Mouse (Mus musculus) brain, embryonic 14.5 days (tissue): ENCODE measurements around the gene Inafm1. TPM values are rescaled to one million over a fixed set of nuclear protein-coding genes. Genes with fewer than 3 reads are reported as not detected.

ENCODE experiments used
- DNase-seq: peaks from one replicate; pipeline ENCODE4 v3.0.0-alpha.2; 2011; ENCODE audit warnings: low read depth
- CTCF ChIP-seq: fragments of 200-500 bp; IDR thresholded peaks from 2 replicates; pipeline ENCODE4 v1.5.1; 2012; ENCODE audit warnings: inconsistent platforms, mild to moderate bottlenecking, moderate library complexity, borderline replicate concordance; ENCODE audit not compliant: insufficient read depth, insufficient read length; ENCODE audit errors: extremely low read depth
- POLR2A ChIP-seq: fragments of 200-500 bp; IDR thresholded peaks from 2 replicates; pipeline ENCODE4 v1.6.1; 2012; ENCODE audit warnings: mild to moderate bottlenecking, inconsistent platforms, borderline replicate concordance; ENCODE audit not compliant: poor library complexity, insufficient read depth, insufficient read length, severe bottlenecking; ENCODE audit errors: extremely low read depth
- polyA plus RNA-seq: library from polyadenylated mRNA; depleted of rRNA; stranded (reverse); fragments of >200 nt; gene quantifications from 2 replicates; pipeline ENCODE4 v1.2.3, GENCODE M21; 2012; rRNA removed

Gene Inafm1
- polyA plus RNA-seq = 50.1 and 52.9 TPM in 2 replicates

- TF ChIP-seq POLR2A = 0 out of 2 replicates have a peak, but pooled peaks have one; percentile 36
- TF ChIP-seq CTCF = no peak
- peak; percentile 99 for DNase-seq
Measured at GRCm38 (mm10) chr7:16273081-16273765, at the start of gene Inafm1. TSS of gene Inafm1 (minus strand) at chr7:16273617.

- DNase-seq = no peak
- no peak for TF ChIP-seq CTCF
- TF ChIP-seq POLR2A = no peak
Measured at GRCm38 (mm10) chr7:16320479-16320878, 47.1 kb upstream of the Inafm1 start.

- no peak for TF ChIP-seq CTCF
- no peak for DNase-seq
Measured at GRCm38 (mm10) chr7:16319216-16319615, 45.8 kb upstream of the Inafm1 start.

GRCm38 (mm10) chr7:16317094-16317493 is 43.7 kb upstream of the Inafm1 start:
- TF ChIP-seq POLR2A (no peak), CTCF (no peak)

GRCm38 (mm10) chr7:16315222-16315759 is 41.9 kb upstream of the Inafm1 start:
- no peak for DNase-seq
- no peak for TF ChIP-seq CTCF
- TF ChIP-seq POLR2A = no peak

More at GRCm38 (mm10) chr7:16317094-16317493, 43.7 kb upstream of the Inafm1 start:
- no peak for DNase-seq

- no peak for DNase-seq
Measured at GRCm38 (mm10) chr7:16314221-16314775, 40.9 kb upstream of the Inafm1 start.

GRCm38 (mm10) chr7:16313481-16314220 is 40.2 kb upstream of the Inafm1 start:
- peak; percentile 79 for DNase-seq
- TF ChIP-seq POLR2A (peak; percentile 86; the same call in 1 of the 2 replicates), CTCF (no peak)

More at GRCm38 (mm10) chr7:16314221-16314775, 40.9 kb upstream of the Inafm1 start:
- TF ChIP-seq CTCF (no peak), POLR2A (no peak)

GRCm38 (mm10) chr7:16312672-16313311 is 39.4 kb upstream of the Inafm1 start:
- peak; percentile 67 for DNase-seq
- TF ChIP-seq CTCF (no peak), POLR2A (no peak)

- DNase-seq = peak; percentile 37
- TF ChIP-seq POLR2A (no peak), CTCF (no peak)
Measured at GRCm38 (mm10) chr7:16312011-16312671, 38.7 kb upstream of the Inafm1 start.

GRCm38 (mm10) chr7:16311453-16312004 is 38.1 kb upstream of the Inafm1 start:
- no peak for TF ChIP-seq CTCF
- no peak for TF ChIP-seq POLR2A
- peak; percentile 39 for DNase-seq
